9 mouse cellular contexts compared by ENCODE assay signal in the genomic region with DNA sequence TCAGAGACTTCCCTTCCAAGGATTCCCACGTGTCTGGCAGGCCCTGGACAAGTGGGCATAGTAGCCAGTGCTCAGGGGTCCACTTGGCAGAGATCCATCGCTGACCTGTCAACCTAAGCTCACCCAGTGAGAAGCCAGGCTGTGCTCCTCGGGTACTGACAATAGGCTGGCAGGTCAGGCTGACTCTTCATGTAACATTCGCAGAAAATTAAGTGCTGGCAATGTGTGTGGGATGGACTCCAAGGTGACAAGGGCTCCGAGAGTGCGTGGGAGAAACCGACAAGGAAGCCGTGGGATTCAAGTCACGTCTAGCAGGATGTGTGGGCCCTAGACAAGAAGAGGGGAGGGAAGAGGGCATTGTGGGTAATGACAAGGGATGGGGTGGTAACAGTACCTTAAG.
A peak's percentile ranks its signal among the peaks of the same experiment; 100 is the strongest.
DNase-seq lines count a peak whose midpoint lies in the region; ATAC-seq and TF ChIP-seq lines count a peak whose summit lies in the region.
"Had no signal": no experiment of that assay in that cellular context is flagged by ENCODE, and none has a peak within 500 bp of the region (broad histone marks: within the 10 kb centered on the region; RNA-seq: fewer than 3 reads in every experiment).

No protein-coding gene starts in this region.

- H3K4me3 ChIP-seq in forebrain, embryonic 13.5 days, result no peak overlapping the region
- no peak overlapping the region for H3K4me3 ChIP-seq in forebrain, embryonic 12.5 days (replicated peaks)
- H3K4me3 ChIP-seq in intestine, postnatal 0 days (ENCODE audit: low read depth, low read length), result no peak overlapping the region

- peak; percentile 61 to 69 for DNase-seq in right cerebral cortex, postnatal 10 days (ENCODE audit: low spot score in 2 of 2)
- no peak for DNase-seq in right cerebral cortex, postnatal 4 days
- peak; percentile 53 to 73 for DNase-seq in left cerebral cortex, adult 9 months (ENCODE audit: low spot score in 2 of 2)
- DNase-seq in layer of hippocampus, postnatal 10 days (ENCODE audit: low spot score in 2 of 2), result no peak
- no peak for DNase-seq in kidney, adult 18-20 months
- DNase-seq: liver had no signal

- no peaks in the 10 kb centered on the region for H3K9me3 ChIP-seq in forebrain, embryonic 13.5 days (replicated peaks)
- no peaks in the 10 kb centered on the region for H3K9me3 ChIP-seq in forebrain, embryonic 12.5 days
- no peaks in the 10 kb centered on the region for H3K9me3 ChIP-seq in intestine, postnatal 0 days (ENCODE audit: control insufficient read depth)

- ATAC-seq in forebrain, embryonic 13.5 days, result no peak
- ATAC-seq in forebrain, embryonic 12.5 days (ENCODE audit: low FRiP score), result no peak
- ATAC-seq in intestine, postnatal 0 days, result no peak

- no peaks in the 10 kb centered on the region for H3K36me3 ChIP-seq in forebrain, embryonic 13.5 days (ENCODE audit: poor library complexity, severe bottlenecking)
- no peaks in the 10 kb centered on the region for H3K36me3 ChIP-seq in forebrain, embryonic 12.5 days (replicated peaks)
- H3K36me3 ChIP-seq in intestine, postnatal 0 days (ENCODE audit: control insufficient read depth, insufficient read depth), result no peaks in the 10 kb centered on the region

- 0 out of 2 replicates have a peak overlapping the region, but pooled peaks have one; percentile 28 for H3K9ac ChIP-seq in forebrain, embryonic 13.5 days
- no peak overlapping the region for H3K9ac ChIP-seq in forebrain, embryonic 12.5 days
- H3K9ac ChIP-seq in intestine, postnatal 0 days (ENCODE audit: low read depth, low read length), result no peak overlapping the region

- WGBS in forebrain, embryonic 13.5 days, result 53% methylated on average over 9 of the region's 9 CpGs
- 58% methylated on average over 9 of the region's 9 CpGs for WGBS in forebrain, embryonic 12.5 days
- WGBS in intestine, postnatal 0 days, result 76% methylated on average over 9 of the region's 9 CpGs

- TF ChIP-seq CTCF in intestine, postnatal 0 days (IDR thresholded peaks at IDR 0.05; ENCODE audit: low read depth), result no peak

- H3K4me1 ChIP-seq in forebrain, embryonic 13.5 days, result peaks cover 46% of the 10 kb centered on the region
- H3K4me1 ChIP-seq in forebrain, embryonic 12.5 days, result peaks cover 48% of the 10 kb centered on the region
- H3K4me1 ChIP-seq in intestine, postnatal 0 days (replicated peaks; ENCODE audit: control insufficient read depth, insufficient read depth, low read length), result no peaks in the 10 kb centered on the region

- no peaks in the 10 kb centered on the region for H3K27me3 ChIP-seq in forebrain, embryonic 13.5 days
- peaks cover 11% of the 10 kb centered on the region; the same call in 1 of the 2 replicates for H3K27me3 ChIP-seq in forebrain, embryonic 12.5 days
- no peaks in the 10 kb centered on the region for H3K27me3 ChIP-seq in intestine, postnatal 0 days (replicated peaks; ENCODE audit: control insufficient read depth, insufficient read depth, low read length)

- no peak overlapping the region; the same call in 1 of the 2 replicates for H3K27ac ChIP-seq in forebrain, embryonic 13.5 days
- no peak overlapping the region for H3K27ac ChIP-seq in forebrain, embryonic 12.5 days
- H3K27ac ChIP-seq in intestine, postnatal 0 days (ENCODE audit: low read depth, low read length), result no peak overlapping the region

- no peak overlapping the region for H3K4me2 ChIP-seq in forebrain, embryonic 13.5 days
- H3K4me2 ChIP-seq in forebrain, embryonic 12.5 days, result no peak overlapping the region
- no peak overlapping the region for H3K4me2 ChIP-seq in intestine, postnatal 0 days (replicated peaks; ENCODE audit: low read depth)

Comparison
In these comparisons a context has a peak if more than half of its experiments do, and no peak if none do; other contexts are left out.
1. DNase-seq: peak in right cerebral cortex, postnatal 10 days (2 of 2) and left cerebral cortex, adult 9 months (2 of 2); none in right cerebral cortex, postnatal 4 days (single experiment), layer of hippocampus, postnatal 10 days (0 of 2) and kidney, adult 18-20 months (single experiment).